Mouse (Mus musculus): ENCODE data around the gene Ell2.

Ell2 gene

GRCm38 (mm10) chr13:75771404-75771803 is 64.8 kb downstream of the Ell2 start:
- DNase-seq, result no peak

- no peak for DNase-seq
These were observed 65.6 kb downstream of the Ell2 start for GRCm38 (mm10) chr13:75771984-75772730.

GRCm38 (mm10) chr13:75775961-75776360 is 69.4 kb downstream of the Ell2 start:
- DNase-seq, result no peak

- no peak for DNase-seq
These were observed 70.1 kb downstream of the Ell2 start for GRCm38 (mm10) chr13:75776692-75777091.

- DNase-seq, result no peak
These were observed 71.6 kb downstream of the Ell2 start for GRCm38 (mm10) chr13:75778156-75778555.

GRCm38 (mm10) chr13:75779169-75779568 is 72.6 kb downstream of the Ell2 start:
- DNase-seq, result no peak

- DNase-seq, result no peak
These were observed 73.5 kb downstream of the Ell2 start for GRCm38 (mm10) chr13:75780096-75780495.

- DNase-seq, result no peak
These were observed 79.2 kb downstream of the Ell2 start for GRCm38 (mm10) chr13:75785726-75786125.

GRCm38 (mm10) chr13:75786264-75786663 is 79.7 kb downstream of the Ell2 start:
- DNase-seq, result no peak

GRCm38 (mm10) chr13:75787364-75787763 is 80.8 kb downstream of the Ell2 start:
- no peak for DNase-seq

- no peak for DNase-seq
These were observed 81.6 kb downstream of the Ell2 start for GRCm38 (mm10) chr13:75788178-75788577.

- DNase-seq, result no peak
These were observed 82.7 kb downstream of the Ell2 start for GRCm38 (mm10) chr13:75789061-75789834.

- DNase-seq, result no peak
These were observed 84.1 kb downstream of the Ell2 start for GRCm38 (mm10) chr13:75790550-75791205.

- DNase-seq, result no peak
These were observed 87.5 kb downstream of the Ell2 start for GRCm38 (mm10) chr13:75793863-75794629.

GRCm38 (mm10) chr13:75797369-75798141 is 91.0 kb downstream of the Ell2 start:
- DNase-seq, result peak; percentile 92

GRCm38 (mm10) chr13:75798413-75799302 is 92.1 kb downstream of the Ell2 start:
- DNase-seq, result peak; percentile 17

- no peak for DNase-seq
These were observed 92.9 kb downstream of the Ell2 start for GRCm38 (mm10) chr13:75799421-75799820.

GRCm38 (mm10) chr13:75807969-75808368 is 101.4 kb downstream of the Ell2 start:
- DNase-seq, result no peak

GRCm38 (mm10) chr13:75809957-75810356 is 103.4 kb downstream of the Ell2 start:
- DNase-seq, result no peak

GRCm38 (mm10) chr13:75817183-75817582 is 110.6 kb downstream of the Ell2 start:
- no peak for DNase-seq

GRCm38 (mm10) chr13:75818486-75818885 is 111.9 kb downstream of the Ell2 start:
- DNase-seq, result no peak

Measured in lung, postnatal 14 days (tissue).